Mouse (Mus musculus): ENCODE data around the gene Micall2. TPM values are rescaled to one million over a fixed set of nuclear protein-coding genes. Genes with fewer than 3 reads are reported as not detected.

Gene Micall2
- polyA plus RNA-seq, 1 experiment = 1.8 TPM

GRCm38 (mm10) chr5:139734746-139735145 lies 1.4 kb downstream of the Micall2 start:
- H3K4me1 ChIP-seq (ENCODE audit: control insufficient read depth, insufficient read depth, low read length) = no peaks in the 10 kb centered on the region
- no peaks in the 10 kb centered on the region for H3K27me3 ChIP-seq (ENCODE audit: control insufficient read depth, insufficient read depth, low read length, poor library complexity, severe bottlenecking)
- no peaks in the 10 kb centered on the region for H3K9me3 ChIP-seq (replicated peaks; ENCODE audit: control insufficient read depth, insufficient read depth, low read length, poor library complexity, severe bottlenecking)
- H3K27ac ChIP-seq (ENCODE audit: insufficient read depth, low read length) = no peak overlapping the region
- H3K9ac ChIP-seq (ENCODE audit: low read depth, poor library complexity, severe bottlenecking) = no peak overlapping the region
- H3K36me3 ChIP-seq (ENCODE audit: control insufficient read depth, insufficient read depth, low read length, poor library complexity, severe bottlenecking) = no peaks in the 10 kb centered on the region
- TF ChIP-seq POLR2A (IDR thresholded peaks at IDR 0.05; ENCODE audit: insufficient read depth, low read length) (no peak), CTCF (IDR thresholded peaks at IDR 0.05; ENCODE audit: low read depth, low read length) (no peak), EP300 (IDR thresholded peaks at IDR 0.05; ENCODE audit: insufficient read depth, low read depth, low read length) (no peak)
- H3K4me3 ChIP-seq (ENCODE audit: low read depth, low read length) = no peak overlapping the region

- H3K9me3 ChIP-seq (replicated peaks; ENCODE audit: control insufficient read depth, insufficient read depth, low read length, poor library complexity, severe bottlenecking) = no peaks in the 10 kb centered on the region
- TF ChIP-seq POLR2A (IDR thresholded peaks at IDR 0.05; ENCODE audit: insufficient read depth, low read length) (no peak), CTCF (IDR thresholded peaks at IDR 0.05; ENCODE audit: low read depth, low read length) (no peak), EP300 (IDR thresholded peaks at IDR 0.05; ENCODE audit: insufficient read depth, low read depth, low read length) (no peak)
- H3K27me3 ChIP-seq (ENCODE audit: control insufficient read depth, insufficient read depth, low read length, poor library complexity, severe bottlenecking) = no peaks in the 10 kb centered on the region
- H3K4me3 ChIP-seq (ENCODE audit: low read depth, low read length) = no peak overlapping the region
- no peaks in the 10 kb centered on the region for H3K4me1 ChIP-seq (ENCODE audit: control insufficient read depth, insufficient read depth, low read length)
- H3K9ac ChIP-seq (ENCODE audit: low read depth, poor library complexity, severe bottlenecking) = no peak overlapping the region
- H3K36me3 ChIP-seq (ENCODE audit: control insufficient read depth, insufficient read depth, low read length, poor library complexity, severe bottlenecking) = no peaks in the 10 kb centered on the region
- no peak overlapping the region for H3K27ac ChIP-seq (ENCODE audit: insufficient read depth, low read length)
These were observed 2.1 kb downstream of the Micall2 start for GRCm38 (mm10) chr5:139734016-139734415.

GRCm38 (mm10) chr5:139732634-139733107 lies 3.5 kb downstream of the Micall2 start:
- TF ChIP-seq EP300 (IDR thresholded peaks at IDR 0.05; ENCODE audit: insufficient read depth, low read depth, low read length) (no peak), CTCF (IDR thresholded peaks at IDR 0.05; ENCODE audit: low read depth, low read length) (no peak)
- no peaks in the 10 kb centered on the region for H3K4me1 ChIP-seq (ENCODE audit: control insufficient read depth, insufficient read depth, low read length)
- H3K27me3 ChIP-seq (ENCODE audit: control insufficient read depth, insufficient read depth, low read length, poor library complexity, severe bottlenecking) = no peaks in the 10 kb centered on the region
- no peaks in the 10 kb centered on the region for H3K9me3 ChIP-seq (replicated peaks; ENCODE audit: control insufficient read depth, insufficient read depth, low read length, poor library complexity, severe bottlenecking)
- H3K27ac ChIP-seq (ENCODE audit: insufficient read depth, low read length) = no peak overlapping the region
- no peak overlapping the region for H3K9ac ChIP-seq (ENCODE audit: low read depth, poor library complexity, severe bottlenecking)
- H3K36me3 ChIP-seq (ENCODE audit: control insufficient read depth, insufficient read depth, low read length, poor library complexity, severe bottlenecking) = no peaks in the 10 kb centered on the region
- no peak overlapping the region for H3K4me3 ChIP-seq (ENCODE audit: low read depth, low read length)

GRCm38 (mm10) chr5:139730712-139731486 lies 5.2 kb downstream of the Micall2 start:
- H3K9ac ChIP-seq (ENCODE audit: low read depth, poor library complexity, severe bottlenecking) = no peak overlapping the region
- H3K4me1 ChIP-seq (ENCODE audit: control insufficient read depth, insufficient read depth, low read length) = no peaks in the 10 kb centered on the region
- no peaks in the 10 kb centered on the region for H3K27me3 ChIP-seq (ENCODE audit: control insufficient read depth, insufficient read depth, low read length, poor library complexity, severe bottlenecking)
- no peak overlapping the region for H3K27ac ChIP-seq (ENCODE audit: insufficient read depth, low read length)
- no peaks in the 10 kb centered on the region for H3K36me3 ChIP-seq (ENCODE audit: control insufficient read depth, insufficient read depth, low read length, poor library complexity, severe bottlenecking)
- H3K9me3 ChIP-seq (replicated peaks; ENCODE audit: control insufficient read depth, insufficient read depth, low read length, poor library complexity, severe bottlenecking) = no peaks in the 10 kb centered on the region
- no peak overlapping the region for H3K4me3 ChIP-seq (ENCODE audit: low read depth, low read length)
- TF ChIP-seq POLR2A (IDR thresholded peaks at IDR 0.05; ENCODE audit: insufficient read depth, low read length) (no peak), CTCF (IDR thresholded peaks at IDR 0.05; ENCODE audit: low read depth, low read length) (no peak), EP300 (IDR thresholded peaks at IDR 0.05; ENCODE audit: insufficient read depth, low read depth, low read length) (no peak)

GRCm38 (mm10) chr5:139727261-139727660 lies 8.9 kb downstream of the Micall2 start:
- Histone ChIP-seq H3K9me3 (replicated peaks; ENCODE audit: control insufficient read depth, insufficient read depth, low read length, poor library complexity, severe bottlenecking) (no peaks in the 10 kb centered on the region), H3K27ac (ENCODE audit: insufficient read depth, low read length) (no peak overlapping the region), H3K9ac (ENCODE audit: low read depth, poor library complexity, severe bottlenecking) (no peak overlapping the region), H3K27me3 (ENCODE audit: control insufficient read depth, insufficient read depth, low read length, poor library complexity, severe bottlenecking) (no peaks in the 10 kb centered on the region), H3K36me3 (ENCODE audit: control insufficient read depth, insufficient read depth, low read length, poor library complexity, severe bottlenecking) (no peaks in the 10 kb centered on the region), H3K4me1 (ENCODE audit: control insufficient read depth, insufficient read depth, low read length) (no peaks in the 10 kb centered on the region), H3K4me3 (ENCODE audit: low read depth, low read length) (no peak overlapping the region)
- TF ChIP-seq POLR2A (IDR thresholded peaks at IDR 0.05; ENCODE audit: insufficient read depth, low read length) (no peak), EP300 (IDR thresholded peaks at IDR 0.05; ENCODE audit: insufficient read depth, low read depth, low read length) (no peak), CTCF (IDR thresholded peaks at IDR 0.05; ENCODE audit: low read depth, low read length) (no peak)

GRCm38 (mm10) chr5:139726186-139726585 lies 9.9 kb downstream of the Micall2 start:
- Histone ChIP-seq H3K27ac (ENCODE audit: insufficient read depth, low read length) (no peak overlapping the region), H3K36me3 (ENCODE audit: control insufficient read depth, insufficient read depth, low read length, poor library complexity, severe bottlenecking) (no peaks in the 10 kb centered on the region), H3K27me3 (ENCODE audit: control insufficient read depth, insufficient read depth, low read length, poor library complexity, severe bottlenecking) (no peaks in the 10 kb centered on the region), H3K9ac (ENCODE audit: low read depth, poor library complexity, severe bottlenecking) (no peak overlapping the region), H3K4me1 (ENCODE audit: control insufficient read depth, insufficient read depth, low read length) (no peaks in the 10 kb centered on the region), H3K4me3 (ENCODE audit: low read depth, low read length) (no peak overlapping the region), H3K9me3 (replicated peaks; ENCODE audit: control insufficient read depth, insufficient read depth, low read length, poor library complexity, severe bottlenecking) (no peaks in the 10 kb centered on the region)
- TF ChIP-seq POLR2A (IDR thresholded peaks at IDR 0.05; ENCODE audit: insufficient read depth, low read length) (no peak), CTCF (IDR thresholded peaks at IDR 0.05; ENCODE audit: low read depth, low read length) (no peak), EP300 (IDR thresholded peaks at IDR 0.05; ENCODE audit: insufficient read depth, low read depth, low read length) (no peak)
